Mouse (Mus musculus): Measurements from ENCODE around the gene Sh3glb2.

GRCm38 (mm10) chr2:30403870-30404269, 44.7 kb upstream of the Sh3glb2 start:
- TF ChIP-seq EP300 (IDR thresholded peaks at IDR 0.05) (no peak), CTCF (IDR thresholded peaks at IDR 0.05) (no peak)
